Mouse (Mus musculus) megakaryocyte, embryonic 14.5 days (primary cell): Measurements from ENCODE around the gene Kptn. TPM values are rescaled to one million over a fixed set of nuclear protein-coding genes. Genes with fewer than 3 reads are reported as not detected.
A peak's percentile ranks its signal among the peaks of the same experiment; 100 is the strongest.

ENCODE experiments used
- H3K27me3 ChIP-seq: replicated peaks from 2 replicates; pipeline ENCODE3; 2012; ENCODE audit warnings: inconsistent platforms
- H3K36me3 ChIP-seq: replicated peaks from 2 replicates; pipeline ENCODE3; 2012; ENCODE audit warnings: low read length, inconsistent platforms, mixed read lengths
- H3K4me1 ChIP-seq: 2 replicates; pipeline ENCODE4 v1.6.1; 2012; ENCODE audit warnings: inconsistent platforms
- H3K4me3 ChIP-seq: replicated peaks from 2 replicates; pipeline ENCODE3; 2012; ENCODE audit warnings: moderate library complexity, mild to moderate bottlenecking, inconsistent platforms
- H3K9me3 ChIP-seq: 2 replicates; pipeline ENCODE4 v1.6.1; 2012; ENCODE audit warnings: inconsistent platforms
- FLI1 ChIP-seq: IDR thresholded peaks from 2 replicates; pipeline ENCODE4 v1.6.1; 2012; ENCODE audit warnings: low read length, inconsistent platforms, mixed read lengths
- GATA1 ChIP-seq: IDR thresholded peaks from 3 replicates; pipeline ENCODE4 v1.6.1; 2012; ENCODE audit warnings: mixed read lengths, low read length, inconsistent platforms, borderline replicate concordance
- polyA plus RNA-seq: library from polyadenylated mRNA; stranded (reverse); fragments of >175 nt; gene quantifications from 2 replicates; pipeline ENCODE4 v1.2.3, GENCODE M21; 2012; ENCODE audit warnings: low replicate concordance; ENCODE audit not compliant: insufficient read depth

Kptn gene
- polyA plus RNA-seq, 1 experiment = 14.1 TPM

GRCm38 (mm10) chr7:16116418-16116817, 3.3 kb upstream of the Kptn start:
- Histone ChIP-seq H3K4me1 (peaks cover 31% of the 10 kb centered on the region), H3K4me3 (no peak overlapping the region), H3K36me3 (peaks cover 72% of the 10 kb centered on the region), H3K9me3 (no peaks in the 10 kb centered on the region), H3K27me3 (no peaks in the 10 kb centered on the region)
- no peak for TF ChIP-seq FLI1
- no peak for TF ChIP-seq GATA1

- H3K9me3 ChIP-seq = no peaks in the 10 kb centered on the region
- H3K4me1 ChIP-seq = peaks cover 28% of the 10 kb centered on the region
- TF ChIP-seq FLI1 (no peak), GATA1 (no peak)
- H3K27me3 ChIP-seq = no peaks in the 10 kb centered on the region
- no peak overlapping the region for H3K4me3 ChIP-seq
- peaks cover 65% of the 10 kb centered on the region for H3K36me3 ChIP-seq
Observed at GRCm38 (mm10) chr7:16117100-16117499, 2.6 kb upstream of the Kptn start.

GRCm38 (mm10) chr7:16120262-16120600, 536 bp downstream of the Kptn start:
- Histone ChIP-seq H3K4me1 (peaks cover 18% of the 10 kb centered on the region), H3K36me3 (peaks cover 57% of the 10 kb centered on the region), H3K27me3 (no peaks in the 10 kb centered on the region), H3K4me3 (peak overlapping the region; percentile 96), H3K9me3 (no peaks in the 10 kb centered on the region)
- TF ChIP-seq FLI1 (no peak), GATA1 (no peak)

GRCm38 (mm10) chr7:16125829-16126228, 6.1 kb downstream of the Kptn start:
- Histone ChIP-seq H3K27me3 (peaks cover 21% of the 10 kb centered on the region), H3K4me3 (no peak overlapping the region), H3K9me3 (no peaks in the 10 kb centered on the region), H3K4me1 (peaks cover 18% of the 10 kb centered on the region), H3K36me3 (peaks cover 42% of the 10 kb centered on the region)
- TF ChIP-seq FLI1 (no peak), GATA1 (no peak)

GRCm38 (mm10) chr7:16128344-16128743, 8.6 kb downstream of the Kptn start:
- no peak for TF ChIP-seq FLI1
- no peak for TF ChIP-seq GATA1
- H3K36me3 ChIP-seq = peaks cover 37% of the 10 kb centered on the region
- no peak overlapping the region for H3K4me3 ChIP-seq
- H3K9me3 ChIP-seq = no peaks in the 10 kb centered on the region
- peaks cover 20% of the 10 kb centered on the region for H3K4me1 ChIP-seq
- peaks cover 45% of the 10 kb centered on the region for H3K27me3 ChIP-seq

GRCm38 (mm10) chr7:16128899-16129298, 9.2 kb downstream of the Kptn start:
- peaks cover 31% of the 10 kb centered on the region for H3K36me3 ChIP-seq
- H3K4me3 ChIP-seq = no peak overlapping the region
- H3K9me3 ChIP-seq = no peaks in the 10 kb centered on the region
- TF ChIP-seq FLI1 = no peak
- no peak for TF ChIP-seq GATA1
- H3K27me3 ChIP-seq = peaks cover 51% of the 10 kb centered on the region
- H3K4me1 ChIP-seq = peaks cover 20% of the 10 kb centered on the region

- no peaks in the 10 kb centered on the region for H3K9me3 ChIP-seq
- H3K27me3 ChIP-seq = peaks cover 56% of the 10 kb centered on the region
- peaks cover 26% of the 10 kb centered on the region for H3K36me3 ChIP-seq
- TF ChIP-seq GATA1 (no peak), FLI1 (no peak)
- H3K4me3 ChIP-seq = peak within 1 kb of the TSS; percentile 81
- peaks cover 20% of the 10 kb centered on the region for H3K4me1 ChIP-seq
Observed at GRCm38 (mm10) chr7:16129421-16129845, 9.7 kb downstream of the Kptn start, which contains the start of gene Slc8a2. Slc8a2 (plus strand) TSS chr7:16129826.

GRCm38 (mm10) chr7:16129846-16130691, 10.4 kb downstream of the Kptn start:
- peak overlapping the region; percentile 81 for H3K4me3 ChIP-seq
- H3K36me3 ChIP-seq = peaks cover 19% of the 10 kb centered on the region

GRCm38 (mm10) chr7:16130956-16131634, 11.4 kb downstream of the Kptn start:
- Histone ChIP-seq H3K4me1 (peaks cover 20% of the 10 kb centered on the region), H3K27me3 (peaks cover 66% of the 10 kb centered on the region), H3K4me3 (no peak overlapping the region), H3K36me3 (peaks cover 10% of the 10 kb centered on the region), H3K9me3 (no peaks in the 10 kb centered on the region)
- TF ChIP-seq GATA1 (no peak), FLI1 (no peak)

More at GRCm38 (mm10) chr7:16129846-16130691, 10.4 kb downstream of the Kptn start:
- Histone ChIP-seq H3K4me1 (peaks cover 20% of the 10 kb centered on the region), H3K27me3 (peaks cover 63% of the 10 kb centered on the region), H3K9me3 (no peaks in the 10 kb centered on the region)
- no peak for TF ChIP-seq GATA1
- no peak for TF ChIP-seq FLI1

GRCm38 (mm10) chr7:16132161-16132581, 12.5 kb downstream of the Kptn start:
- Histone ChIP-seq H3K4me1 (peaks cover 20% of the 10 kb centered on the region), H3K4me3 (no peak overlapping the region), H3K9me3 (no peaks in the 10 kb centered on the region), H3K27me3 (peaks cover 68% of the 10 kb centered on the region), H3K36me3 (peaks cover 6% of the 10 kb centered on the region)
- TF ChIP-seq FLI1 = no peak
- no peak for TF ChIP-seq GATA1
